Mouse (Mus musculus) hindbrain, embryonic 15.5 days (tissue): ENCODE results near the gene Adamts10. TPM values are rescaled to one million over a fixed set of nuclear protein-coding genes. Genes with fewer than 3 reads are reported as not detected.

ENCODE experiments used
- ATAC-seq: fragments of 200-750 bp; cut with Nextera tagmentation; 2 replicates; pipeline ENCODE4 v1.8.0; 2017; ENCODE audit warnings: low read depth, moderate number of reproducible peaks, moderate TSS enrichment; ENCODE audit not compliant: low FRiP score
- H3K27ac ChIP-seq: fragments of 300-500 bp; sonication (generic); replicated peaks from 2 replicates; pipeline ENCODE4 v1.5.1; 2015; ENCODE audit warnings: mild to moderate bottlenecking, inconsistent platforms
- H3K27me3 ChIP-seq: fragments of 300-500 bp; sonication (generic); 2 replicates; pipeline ENCODE4 v1.6.1; 2015; ENCODE audit warnings: control low read depth, inconsistent platforms
- H3K36me3 ChIP-seq: fragments of 300-500 bp; sonication (generic); 2 replicates; pipeline ENCODE4 v1.6.1; 2015; ENCODE audit warnings: control low read depth, inconsistent platforms
- H3K4me1 ChIP-seq: fragments of 300-500 bp; sonication (generic); replicated peaks from 2 replicates; pipeline ENCODE4 v1.6.1; 2015; ENCODE audit warnings: control low read depth, inconsistent platforms
- H3K4me2 ChIP-seq: fragments of 300-500 bp; sonication (generic); 2 replicates; pipeline ENCODE4 v1.6.1; 2015; ENCODE audit warnings: moderate library complexity, mild to moderate bottlenecking, inconsistent platforms
- H3K4me3 ChIP-seq: fragments of 300-500 bp; sonication (generic); 2 replicates; pipeline ENCODE4 v1.5.1; 2015; ENCODE audit warnings: mild to moderate bottlenecking, inconsistent platforms
- H3K9ac ChIP-seq: fragments of 300-500 bp; sonication (generic); 2 replicates; pipeline ENCODE4 v1.6.1; 2015; ENCODE audit warnings: inconsistent platforms
- H3K9me3 ChIP-seq: fragments of 300-500 bp; sonication (generic); 2 replicates; pipeline ENCODE4 v1.6.1; 2016; ENCODE audit warnings: control low read depth, inconsistent platforms
- WGBS: fragments of 180-500 bp; shearing (Covaris S2); methylation state at CpG from one replicate; pipeline ENCODE4 v1.1.7; 2015; 5-methylcytosine and 5-hydroxymethylcytosine counted together
- polyA plus RNA-seq: library from polyadenylated mRNA; unstranded; fragments of >200 nt; fragmentation: Nextera tagmentation; extraction: Ambion mirVana; gene quantifications from 2 replicates; pipeline ENCODE4 v1.2.1, GENCODE M21; 2015

Gene Adamts10
- polyA plus RNA-seq, 1 experiment from 2014 or later, result 60.7 TPM

DNA sequence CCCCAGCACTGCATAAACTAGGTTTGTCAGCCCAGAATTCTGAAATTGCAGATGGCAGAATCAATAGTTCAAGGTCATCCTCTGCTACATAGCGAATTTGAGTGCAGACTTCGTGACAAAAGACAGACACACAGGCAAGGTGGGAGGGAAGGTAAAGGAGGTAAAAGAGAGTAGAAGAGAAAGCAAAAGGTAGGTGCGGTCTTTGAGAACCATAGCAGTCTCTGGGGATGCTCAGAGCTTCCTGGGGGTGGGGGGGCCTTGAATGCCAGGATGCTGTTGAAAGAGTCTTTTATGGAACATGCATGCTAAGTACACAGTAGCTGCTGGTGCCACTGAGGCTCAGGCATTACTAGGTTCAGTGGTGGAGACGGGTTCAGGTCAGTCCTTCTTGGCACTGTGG is 33.9 kb downstream of the Adamts10 start:
- no peaks in the 10 kb centered on the region for H3K27me3 ChIP-seq
- no peak overlapping the region for H3K4me2 ChIP-seq
- no peak overlapping the region for H3K27ac ChIP-seq
- 0 out of 2 replicates have a peak, but pooled peaks cover 1% of the 10 kb centered on the region for H3K36me3 ChIP-seq
- 80% methylated on average over 4 of the region's 4 CpGs for WGBS
- H3K9me3 ChIP-seq, result no peaks in the 10 kb centered on the region
- ATAC-seq, result no peak
- H3K4me3 ChIP-seq, result no peak overlapping the region
- no peaks in the 10 kb centered on the region for H3K4me1 ChIP-seq
- no peak overlapping the region for H3K9ac ChIP-seq

DNA sequence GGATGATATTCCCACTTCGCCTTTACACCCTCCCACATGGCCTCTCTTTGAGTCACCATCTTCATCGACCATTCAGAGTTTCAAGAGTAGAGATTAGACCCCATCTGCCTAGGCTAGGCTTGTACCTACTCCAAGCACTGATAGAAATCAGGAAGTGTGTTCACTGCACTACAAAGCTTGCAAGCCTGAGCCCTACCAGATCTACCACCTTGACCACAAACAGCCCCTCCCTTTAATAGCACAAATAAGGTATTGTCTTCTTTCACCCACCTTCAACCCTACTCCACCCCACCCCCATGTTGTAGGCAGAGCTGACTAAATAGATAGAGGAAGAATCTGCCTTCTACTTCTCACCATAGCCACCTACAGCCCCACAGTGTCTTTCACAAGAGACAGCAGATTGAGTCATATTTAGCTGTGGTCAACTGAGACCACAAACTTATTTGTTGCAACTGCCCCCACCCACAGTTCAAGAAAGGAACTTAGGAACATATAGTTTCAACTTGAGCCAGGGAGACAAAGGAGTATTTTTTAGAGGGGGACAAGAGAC is 39.6 kb downstream of the Adamts10 start:
- ATAC-seq, result no peak
- WGBS, result 76% methylated on average over 2 of the region's 2 CpGs
- Histone ChIP-seq H3K27ac (no peak overlapping the region), H3K4me2 (no peak overlapping the region), H3K4me3 (no peak overlapping the region), H3K4me1 (no peaks in the 10 kb centered on the region), H3K27me3 (no peaks in the 10 kb centered on the region), H3K36me3 (no peaks in the 10 kb centered on the region), H3K9ac (no peak overlapping the region), H3K9me3 (no peaks in the 10 kb centered on the region)

DNA sequence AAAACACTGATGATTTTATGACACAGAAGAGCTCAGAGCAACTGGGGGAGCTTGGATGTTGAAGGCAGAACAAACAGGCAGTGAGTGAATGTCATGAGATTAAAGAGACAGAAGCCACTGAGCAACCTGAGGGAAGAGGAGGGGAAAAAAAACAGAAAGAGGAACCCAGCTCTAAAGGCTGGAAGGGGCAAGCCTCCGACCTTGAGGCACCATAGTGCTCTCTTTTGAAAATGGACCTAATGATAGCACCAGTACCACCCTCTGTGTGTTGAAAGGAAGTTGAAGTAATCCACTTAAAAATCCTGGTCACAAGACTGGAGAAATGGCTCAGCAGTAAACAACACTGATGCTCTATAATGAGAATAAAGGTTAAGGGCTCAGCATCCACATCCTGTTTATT is 40.6 kb downstream of the Adamts10 start:
- H3K9ac ChIP-seq, result no peak overlapping the region
- no peak overlapping the region for H3K4me3 ChIP-seq
- no peaks in the 10 kb centered on the region for H3K27me3 ChIP-seq
- H3K9me3 ChIP-seq, result no peaks in the 10 kb centered on the region
- H3K36me3 ChIP-seq, result no peaks in the 10 kb centered on the region
- H3K4me2 ChIP-seq, result no peak overlapping the region
- no peak for ATAC-seq
- H3K27ac ChIP-seq, result no peak overlapping the region
- no peaks in the 10 kb centered on the region for H3K4me1 ChIP-seq
- WGBS, result 69% methylated on average over 1 of the region's 1 CpGs

DNA sequence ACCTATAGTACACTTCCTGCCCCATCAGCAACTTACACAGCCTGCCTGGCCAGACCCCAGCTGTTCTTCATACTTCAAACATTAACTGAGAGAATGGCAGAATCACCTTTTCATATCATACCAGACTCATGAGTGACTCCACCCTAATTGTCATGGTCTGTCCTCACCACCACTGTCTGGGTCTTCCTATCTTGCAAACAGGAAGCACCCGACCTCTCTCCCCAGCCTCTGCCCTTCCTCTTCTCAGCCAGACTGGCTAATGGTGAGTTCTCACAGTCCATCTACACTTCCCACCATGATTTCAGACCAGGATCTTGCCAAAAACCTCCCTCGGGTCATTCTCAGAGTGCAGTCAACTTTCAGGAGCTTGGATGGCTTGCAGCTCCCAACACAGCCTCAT is 42.2 kb downstream of the Adamts10 start:
- no peak for ATAC-seq
- Histone ChIP-seq H3K9ac (no peak overlapping the region), H3K36me3 (no peaks in the 10 kb centered on the region), H3K4me3 (no peak overlapping the region), H3K4me1 (no peaks in the 10 kb centered on the region), H3K27ac (no peak overlapping the region), H3K27me3 (no peaks in the 10 kb centered on the region), H3K9me3 (no peaks in the 10 kb centered on the region), H3K4me2 (no peak overlapping the region)
- WGBS, result 81% methylated on average over 2 of the region's 2 CpGs

DNA sequence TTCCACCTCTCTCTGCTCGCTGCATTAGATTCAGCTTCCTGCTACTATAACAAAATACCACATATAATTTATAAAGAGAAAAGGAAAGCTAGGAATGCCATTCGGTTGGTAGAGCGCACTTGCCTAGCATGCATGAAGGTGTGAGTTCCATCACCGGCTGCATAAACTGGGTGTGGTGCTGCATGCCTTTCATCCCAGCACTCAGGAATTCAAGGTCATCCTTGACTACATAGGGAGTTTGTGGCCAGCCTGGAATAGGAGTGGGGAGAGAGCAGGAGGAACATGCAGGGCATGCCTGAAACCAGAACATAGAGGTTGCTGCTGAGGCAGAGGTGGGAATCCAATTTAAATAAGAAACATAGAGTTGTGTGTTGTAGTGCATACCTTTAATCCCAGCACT is 60.1 kb downstream of the Adamts10 start:
- no peaks in the 10 kb centered on the region for H3K27me3 ChIP-seq
- no peaks in the 10 kb centered on the region for H3K9me3 ChIP-seq
- H3K9ac ChIP-seq, result no peak overlapping the region
- H3K36me3 ChIP-seq, result no peaks in the 10 kb centered on the region
- no peak for ATAC-seq
- 88% methylated on average over 4 of the region's 4 CpGs for WGBS
- no peak overlapping the region for H3K27ac ChIP-seq
- no peak overlapping the region for H3K4me3 ChIP-seq
- H3K4me1 ChIP-seq, result no peaks in the 10 kb centered on the region
- no peak overlapping the region for H3K4me2 ChIP-seq

DNA sequence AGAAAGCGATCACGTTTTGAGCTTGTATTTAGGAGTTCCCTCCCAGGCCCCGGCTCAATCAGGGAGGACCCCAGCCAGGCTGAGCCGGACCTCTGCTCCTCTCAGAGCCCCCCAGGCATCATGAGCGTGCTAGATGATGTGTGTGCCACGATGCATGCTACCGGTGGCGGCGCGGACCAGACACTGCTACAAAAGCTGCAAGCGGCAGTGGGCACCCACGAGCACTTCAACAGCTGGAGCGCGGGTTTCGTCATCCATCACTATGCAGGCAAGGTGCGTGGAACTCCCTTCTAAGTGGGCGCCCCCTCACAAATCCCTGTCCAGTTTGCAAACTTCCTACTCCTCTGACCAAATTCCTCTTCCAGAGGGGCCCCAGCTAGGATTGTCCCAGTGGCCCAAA is 62.0 kb downstream of the Adamts10 start:
- WGBS, result 78% methylated on average over 17 of the region's 17 CpGs
- no peaks in the 10 kb centered on the region for H3K36me3 ChIP-seq
- H3K9ac ChIP-seq, result no peak overlapping the region
- H3K27me3 ChIP-seq, result no peaks in the 10 kb centered on the region
- no peak overlapping the region for H3K4me2 ChIP-seq
- no peaks in the 10 kb centered on the region for H3K4me1 ChIP-seq
- ATAC-seq, result no peak
- H3K9me3 ChIP-seq, result no peaks in the 10 kb centered on the region
- no peak overlapping the region for H3K27ac ChIP-seq
- no peak overlapping the region for H3K4me3 ChIP-seq

DNA sequence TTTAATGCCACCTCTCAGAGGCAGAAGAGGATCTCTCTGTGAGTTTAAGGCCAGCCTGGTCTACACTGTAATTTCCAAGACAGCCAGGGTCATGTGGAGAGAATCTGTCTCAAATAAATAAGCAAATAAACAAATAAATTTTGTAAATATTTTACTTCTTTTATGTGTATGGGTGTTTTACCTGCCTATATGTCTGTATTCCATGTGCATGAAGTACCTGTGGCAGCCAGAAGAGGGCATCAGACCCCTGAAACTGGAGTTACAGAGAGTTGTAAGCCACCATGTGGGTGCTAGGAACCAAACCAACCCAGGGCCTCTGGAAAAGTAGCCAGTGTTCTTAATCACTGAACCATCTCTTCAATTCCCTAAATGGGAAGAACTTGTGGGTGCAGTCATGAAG is 73.3 kb downstream of the Adamts10 start:
- no peak overlapping the region for H3K4me3 ChIP-seq
- H3K27me3 ChIP-seq, result no peaks in the 10 kb centered on the region
- H3K4me2 ChIP-seq, result no peak overlapping the region
- H3K9me3 ChIP-seq, result no peaks in the 10 kb centered on the region
- H3K4me1 ChIP-seq, result no peaks in the 10 kb centered on the region
- ATAC-seq, result no peak
- no peak overlapping the region for H3K9ac ChIP-seq
- H3K27ac ChIP-seq, result no peak overlapping the region
- no peaks in the 10 kb centered on the region for H3K36me3 ChIP-seq

DNA sequence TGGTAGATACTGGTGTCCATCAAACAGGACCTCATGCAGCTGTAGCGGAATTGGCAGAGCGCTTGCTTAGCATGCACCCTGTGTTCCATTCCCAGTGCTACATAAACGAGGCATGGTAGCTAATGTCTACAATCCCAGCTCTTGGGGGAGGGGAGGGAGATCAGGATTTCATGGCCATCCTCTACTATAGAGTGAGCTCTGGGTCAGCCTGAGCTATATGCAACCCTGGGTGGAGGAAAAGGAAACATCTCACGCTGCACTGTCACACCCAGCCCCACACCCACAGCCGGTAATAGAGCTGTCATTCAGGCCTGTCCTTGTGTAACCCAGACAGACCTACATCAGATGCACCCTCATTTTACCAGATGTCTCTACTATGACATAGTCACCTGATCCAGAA is 74.5 kb downstream of the Adamts10 start:
- ATAC-seq, result no peak
- Histone ChIP-seq H3K36me3 (no peaks in the 10 kb centered on the region), H3K9ac (no peak overlapping the region), H3K4me3 (no peak overlapping the region), H3K4me2 (no peak overlapping the region), H3K27ac (no peak overlapping the region), H3K4me1 (no peaks in the 10 kb centered on the region), H3K27me3 (no peaks in the 10 kb centered on the region), H3K9me3 (no peaks in the 10 kb centered on the region)
- 91% methylated on average over 5 of the region's 5 CpGs for WGBS

DNA sequence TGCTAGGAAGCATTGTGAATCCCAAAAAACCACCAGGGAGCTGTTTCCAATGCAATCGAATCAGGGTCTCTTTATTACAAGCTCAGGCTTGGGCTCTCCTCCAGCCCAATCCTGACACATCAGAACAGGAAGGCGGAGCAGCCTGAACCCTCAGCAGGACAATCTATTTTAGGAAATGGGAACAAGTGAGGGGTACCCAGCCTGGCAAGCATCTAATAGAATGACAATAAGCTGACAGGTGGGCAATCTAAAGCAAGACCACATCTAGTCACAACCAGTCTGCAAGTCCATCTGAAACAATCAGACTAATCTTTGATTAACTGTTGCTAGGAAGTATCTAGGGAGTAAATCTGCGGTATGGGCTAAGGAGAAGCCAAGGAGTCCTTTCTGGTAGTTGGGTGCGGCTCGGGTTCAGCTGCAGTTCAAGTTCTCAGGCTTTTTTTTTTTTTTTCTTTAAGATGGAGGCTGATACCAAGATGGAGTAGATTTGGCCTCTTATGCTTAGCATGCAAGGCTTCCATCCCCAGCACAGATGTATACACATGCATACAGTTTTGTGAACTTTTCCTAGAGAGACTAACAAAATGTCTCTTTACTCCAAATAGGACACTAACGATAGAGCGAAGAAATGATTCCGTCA is 76.0 kb downstream of the Adamts10 start:
- Histone ChIP-seq H3K27ac (no peak overlapping the region), H3K36me3 (no peaks in the 10 kb centered on the region), H3K4me2 (no peak overlapping the region), H3K27me3 (no peaks in the 10 kb centered on the region), H3K9me3 (no peaks in the 10 kb centered on the region), H3K4me3 (no peak overlapping the region), H3K4me1 (no peaks in the 10 kb centered on the region), H3K9ac (no peak overlapping the region)
- whole genome bisulfite sequencing, result 93% methylated on average over 8 of the region's 8 CpGs
- no peak for ATAC-seq

DNA sequence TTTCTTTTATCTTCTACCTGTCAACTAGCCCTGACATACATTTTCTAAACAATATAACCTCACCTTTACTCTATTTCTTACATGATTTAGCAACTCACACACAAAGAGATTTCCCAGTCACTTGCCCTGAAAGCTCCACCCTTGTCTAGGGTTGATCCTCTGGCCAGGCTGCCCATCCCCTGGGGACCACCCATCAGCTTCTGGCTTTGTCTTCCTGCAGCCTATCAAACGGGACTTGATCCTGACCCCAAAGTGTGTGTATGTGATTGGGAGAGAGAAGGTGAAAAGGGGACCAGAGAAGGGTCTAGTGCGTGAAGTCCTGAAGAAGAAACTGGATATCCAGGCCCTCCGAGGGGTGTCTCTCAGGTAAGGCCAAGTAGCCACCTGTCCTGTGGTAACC is 76.8 kb downstream of the Adamts10 start:
- Histone ChIP-seq H3K9me3 (no peaks in the 10 kb centered on the region), H3K4me3 (no peak overlapping the region), H3K27ac (no peak overlapping the region), H3K9ac (no peak overlapping the region), H3K36me3 (no peaks in the 10 kb centered on the region), H3K4me2 (no peak overlapping the region), H3K27me3 (no peaks in the 10 kb centered on the region), H3K4me1 (no peaks in the 10 kb centered on the region)
- WGBS, result 83% methylated on average over 3 of the region's 3 CpGs
- ATAC-seq, result no peak

DNA sequence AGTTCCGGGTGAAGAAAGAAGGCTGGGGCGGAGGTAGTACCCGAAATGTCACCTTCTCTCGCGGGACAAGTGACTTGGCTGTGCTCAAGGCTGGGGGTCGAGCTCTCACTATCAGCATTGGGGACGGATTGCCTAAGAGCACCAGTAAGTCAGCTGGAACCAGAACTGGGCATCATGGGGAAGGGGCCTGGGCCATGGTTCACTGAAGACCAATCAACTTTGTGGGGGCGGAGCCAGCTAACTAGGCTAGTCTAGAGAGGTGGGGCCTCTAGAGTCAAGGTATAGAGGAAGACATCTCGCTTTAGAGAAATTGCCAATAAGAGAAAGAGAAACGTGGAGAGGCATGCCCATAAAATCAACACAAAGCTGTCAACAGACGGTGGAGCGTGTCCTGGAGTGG is 77.9 kb downstream of the Adamts10 start:
- Histone ChIP-seq H3K4me3 (no peak overlapping the region), H3K9me3 (no peaks in the 10 kb centered on the region), H3K36me3 (no peaks in the 10 kb centered on the region), H3K27me3 (no peaks in the 10 kb centered on the region), H3K4me2 (no peak overlapping the region), H3K4me1 (no peaks in the 10 kb centered on the region), H3K27ac (no peak overlapping the region), H3K9ac (no peak overlapping the region)
- 84% methylated on average over 12 of the region's 12 CpGs for WGBS
- no peak for ATAC-seq
